Mouse (Mus musculus): ENCODE data around the gene Zfp616. TPM values are rescaled to one million over a fixed set of nuclear protein-coding genes. Genes with fewer than 3 reads are reported as not detected.

Zfp616 gene
- not detected for total RNA-seq (2021)
- long read RNA-seq, experiment 1, result 0 reads
- long read RNA-seq, experiment 2, result 0 reads

GRCm38 (mm10) chr11:74069655-74070054 is at the start of gene Zfp616:
Gene Zfp616 (plus strand): TSS chr11:74069955.
- DNase-seq (ENCODE audit: low spot score in 2 of 2), result no peak

- no peak for DNase-seq (ENCODE audit: low spot score in 2 of 2)
These were observed 18.4 kb upstream of the Zfp616 start for GRCm38 (mm10) chr11:74051347-74051746.

- no peak for DNase-seq (ENCODE audit: low spot score in 2 of 2)
These were observed 13.3 kb upstream of the Zfp616 start, which contains the start of the genes Olfr139 and Olfr399 for GRCm38 (mm10) chr11:74056451-74056850. Gene Olfr139 (minus strand): TSS chr11:74056551. Gene Olfr399 (minus strand): TSS chr11:74056615.

GRCm38 (mm10) chr11:74100724-74101123 is 31.0 kb downstream of the Zfp616 start:
- DNase-seq (ENCODE audit: low spot score in 2 of 2), result no peak

GRCm38 (mm10) chr11:74101507-74101906 is 31.8 kb downstream of the Zfp616 start:
- DNase-seq (ENCODE audit: low spot score in 2 of 2), result no peak

GRCm38 (mm10) chr11:74105066-74105465 is 35.3 kb downstream of the Zfp616 start:
- DNase-seq (ENCODE audit: low spot score in 2 of 2), result no peak

- DNase-seq (ENCODE audit: low spot score in 2 of 2), result no peak
These were observed 43.7 kb downstream of the Zfp616 start, which contains the start of gene Olfr401 for GRCm38 (mm10) chr11:74113412-74113811. Gene Olfr401 (plus strand): TSS chr11:74113712.

Other genes starting within 250 kb of the Zfp616 start
- not detected for gene Olfr393, start 218.5 kb upstream of the Zfp616 start, total RNA-seq (2021)
- not detected for gene Olfr394, start 179.2 kb upstream of the Zfp616 start, total RNA-seq (2021)
- not detected for gene Olfr395, start 160.7 kb upstream of the Zfp616 start, total RNA-seq (2021)
- not detected for gene Olfr23, start 133.3 kb upstream of the Zfp616 start, total RNA-seq (2021)
- gene Olfr397, start 109.1 kb upstream of the Zfp616 start, total RNA-seq (2021), result not detected
- not detected for gene Olfr398, start 79.5 kb upstream of the Zfp616 start, total RNA-seq (2021)
- gene Olfr139, start 13.4 kb upstream of the Zfp616 start, total RNA-seq (2021), result not detected
- gene Olfr399, start 13.3 kb upstream of the Zfp616 start, total RNA-seq (2021), result not detected
- not detected for gene Olfr401, start 43.8 kb downstream of the Zfp616 start, total RNA-seq (2021)
- not detected for gene Olfr402, start 83.6 kb downstream of the Zfp616 start, total RNA-seq (2021)
- not detected for gene Olfr403, start 116.3 kb downstream of the Zfp616 start, total RNA-seq (2021)
- not detected for gene Olfr43, start 141.4 kb downstream of the Zfp616 start, total RNA-seq (2021)
- gene Olfr406, start 189.9 kb downstream of the Zfp616 start, total RNA-seq (2021), result not detected
- gene Olfr59, start 213.8 kb downstream of the Zfp616 start, total RNA-seq (2021), result not detected